Mouse (Mus musculus): ENCODE data around the gene Dhx35. TPM values are rescaled to one million over a fixed set of nuclear protein-coding genes. Genes with fewer than 3 reads are reported as not detected.

The Dhx35 gene
- total and polyA plus RNA-seq, 2 experiments = 6.5 to 8.2 TPM

DNA sequence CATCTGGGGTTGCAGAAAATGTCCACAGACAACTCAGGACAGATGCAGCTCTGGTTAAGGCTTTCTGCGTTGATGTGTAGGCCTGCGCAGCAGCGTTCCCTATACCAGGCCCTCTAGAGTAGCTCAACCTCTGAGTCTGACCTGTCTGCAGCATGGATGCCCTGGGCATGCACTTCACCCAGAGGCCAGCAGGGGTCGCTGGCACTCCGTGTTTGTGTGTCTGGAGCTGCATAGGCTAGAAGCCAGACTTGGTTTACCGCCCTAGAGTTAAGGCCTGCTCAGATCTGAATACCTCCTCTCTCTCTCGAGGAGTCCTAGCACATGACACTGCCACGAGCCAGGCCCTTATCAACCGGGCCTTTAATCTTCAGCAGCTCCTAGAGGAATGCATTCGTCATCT is 70.8 kb downstream of the Dhx35 start:
- peak; percentile 17 for DNase-seq (ENCODE audit: extremely low read depth, low read depth, low spot score)
- no peak overlapping the region for H3K27ac ChIP-seq (replicated peaks; ENCODE audit: insufficient read depth, low read depth, low read length)
- no peaks in the 10 kb centered on the region for H3K27me3 ChIP-seq (ENCODE audit: control insufficient read depth, insufficient read depth, low read length)
- WGBS = 25% methylated on average over 10 of the region's 10 CpGs
- TF ChIP-seq CTCF (IDR thresholded peaks at IDR 0.05; ENCODE audit: low read depth, low read length) (peak; percentile 98), POLR2A (IDR thresholded peaks at IDR 0.05; ENCODE audit: extremely low read depth, insufficient read depth, low read length) (no peak)
- H3K36me3 ChIP-seq (ENCODE audit: control insufficient read depth, insufficient read depth, low read length) = no peaks in the 10 kb centered on the region
- no peak overlapping the region for H3K9ac ChIP-seq (ENCODE audit: low read depth, low read length)
- H3K79me2 ChIP-seq (ENCODE audit: control insufficient read depth, insufficient read depth, low read length) = no peaks in the 10 kb centered on the region
- H3K4me3 ChIP-seq (ENCODE audit: insufficient read depth, low read depth, low read length) = no peak overlapping the region
- H3K4me1 ChIP-seq (ENCODE audit: control insufficient read depth, insufficient read depth, low read length) = no peaks in the 10 kb centered on the region

DNA sequence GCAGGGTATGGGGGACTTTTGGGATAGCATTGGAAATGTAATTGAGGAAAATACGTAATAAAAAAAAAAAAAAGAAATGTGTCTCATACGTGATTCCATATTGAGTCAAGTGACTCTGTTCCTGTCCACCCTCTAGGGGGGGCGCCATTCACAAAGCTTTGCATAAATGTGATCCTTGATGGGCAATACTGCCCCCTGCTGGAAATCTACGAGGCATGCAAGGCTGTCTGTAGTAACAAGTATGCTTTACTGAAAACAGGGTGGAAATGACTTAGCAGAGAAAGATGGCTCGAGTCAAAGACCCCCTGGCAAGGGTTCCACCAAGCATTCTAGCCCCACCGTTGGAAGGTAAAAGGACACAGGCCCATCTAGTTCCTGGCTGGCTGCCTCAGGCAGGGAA is 92.0 kb downstream of the Dhx35 start:
- no peaks in the 10 kb centered on the region for H3K4me1 ChIP-seq (ENCODE audit: control insufficient read depth, insufficient read depth, low read length)
- no peak overlapping the region for H3K27ac ChIP-seq (replicated peaks; ENCODE audit: insufficient read depth, low read depth, low read length)
- no peaks in the 10 kb centered on the region for H3K36me3 ChIP-seq (ENCODE audit: control insufficient read depth, insufficient read depth, low read length)
- DNase-seq (ENCODE audit: extremely low read depth, low read depth, low spot score) = peak; percentile 13
- no peaks in the 10 kb centered on the region for H3K79me2 ChIP-seq (ENCODE audit: control insufficient read depth, insufficient read depth, low read length)
- no peaks in the 10 kb centered on the region for H3K27me3 ChIP-seq (ENCODE audit: control insufficient read depth, insufficient read depth, low read length)
- no peak overlapping the region for H3K9ac ChIP-seq (ENCODE audit: low read depth, low read length)
- no peak overlapping the region for H3K4me3 ChIP-seq (ENCODE audit: insufficient read depth, low read depth, low read length)
- peak; percentile 31; the same call in 1 of the 2 replicates for TF ChIP-seq CTCF (IDR thresholded peaks at IDR 0.05; ENCODE audit: low read depth, low read length)
- no peak for TF ChIP-seq POLR2A (IDR thresholded peaks at IDR 0.05; ENCODE audit: extremely low read depth, insufficient read depth, low read length)
- WGBS = 44% methylated on average over 6 of the region's 6 CpGs

DNA sequence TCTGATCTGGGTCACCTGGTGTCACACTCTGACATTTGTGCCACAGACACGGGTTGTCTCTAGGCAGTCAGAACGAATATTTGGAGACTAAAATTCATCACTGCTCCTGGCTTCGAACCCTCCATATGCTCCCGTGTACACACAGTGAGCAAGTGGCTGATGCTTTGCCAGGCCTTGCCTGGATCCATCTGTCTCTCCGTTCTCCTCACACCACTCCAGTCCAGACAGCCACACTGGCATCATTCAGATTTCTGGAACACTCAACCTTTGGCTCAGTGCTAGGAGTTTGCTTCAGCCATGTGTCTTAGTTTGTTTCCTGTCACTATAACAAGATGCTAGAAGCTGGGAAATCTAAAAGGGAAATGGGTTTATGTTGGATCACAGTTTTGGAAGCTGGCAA is 93.9 kb downstream of the Dhx35 start:
- Histone ChIP-seq H3K4me1 (ENCODE audit: control insufficient read depth, insufficient read depth, low read length) (no peaks in the 10 kb centered on the region), H3K27ac (replicated peaks; ENCODE audit: insufficient read depth, low read depth, low read length) (no peak overlapping the region), H3K9ac (ENCODE audit: low read depth, low read length) (no peak overlapping the region), H3K27me3 (ENCODE audit: control insufficient read depth, insufficient read depth, low read length) (no peaks in the 10 kb centered on the region), H3K79me2 (ENCODE audit: control insufficient read depth, insufficient read depth, low read length) (no peaks in the 10 kb centered on the region), H3K36me3 (ENCODE audit: control insufficient read depth, insufficient read depth, low read length) (no peaks in the 10 kb centered on the region), H3K4me3 (ENCODE audit: insufficient read depth, low read depth, low read length) (no peak overlapping the region)
- TF ChIP-seq CTCF (IDR thresholded peaks at IDR 0.05; ENCODE audit: low read depth, low read length) (no peak), POLR2A (IDR thresholded peaks at IDR 0.05; ENCODE audit: extremely low read depth, insufficient read depth, low read length) (no peak)
- 78% methylated on average over 5 of the region's 5 CpGs for WGBS
- DNase-seq (ENCODE audit: extremely low read depth, low read depth, low spot score) = no peak

DNA sequence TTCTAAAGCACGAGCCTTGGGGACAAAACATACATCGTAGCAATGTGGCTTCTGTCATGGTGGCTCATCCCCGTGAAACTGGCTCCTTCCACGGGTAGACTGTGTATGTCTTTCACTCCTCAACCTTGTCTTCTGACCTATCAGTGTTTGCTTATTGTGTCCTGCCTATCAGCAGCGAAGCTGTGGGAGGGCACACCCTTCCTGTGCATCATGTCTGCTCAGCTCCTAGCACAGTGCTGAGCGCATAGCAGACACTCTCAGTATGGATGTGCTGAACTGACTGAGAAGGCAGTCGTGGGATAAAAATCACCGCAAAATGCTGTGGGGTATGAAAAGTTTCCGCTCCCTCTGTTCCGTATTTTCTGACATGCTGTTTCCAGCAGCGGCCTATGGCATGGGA is 94.6 kb downstream of the Dhx35 start:
- Histone ChIP-seq H3K9ac (ENCODE audit: low read depth, low read length) (no peak overlapping the region), H3K27me3 (ENCODE audit: control insufficient read depth, insufficient read depth, low read length) (no peaks in the 10 kb centered on the region), H3K27ac (replicated peaks; ENCODE audit: insufficient read depth, low read depth, low read length) (no peak overlapping the region), H3K4me1 (ENCODE audit: control insufficient read depth, insufficient read depth, low read length) (no peaks in the 10 kb centered on the region), H3K4me3 (ENCODE audit: insufficient read depth, low read depth, low read length) (no peak overlapping the region), H3K79me2 (ENCODE audit: control insufficient read depth, insufficient read depth, low read length) (no peaks in the 10 kb centered on the region), H3K36me3 (ENCODE audit: control insufficient read depth, insufficient read depth, low read length) (no peaks in the 10 kb centered on the region)
- TF ChIP-seq CTCF (IDR thresholded peaks at IDR 0.05; ENCODE audit: low read depth, low read length) (no peak), POLR2A (IDR thresholded peaks at IDR 0.05; ENCODE audit: extremely low read depth, insufficient read depth, low read length) (no peak)
- DNase-seq (ENCODE audit: extremely low read depth, low read depth, low spot score) = no peak
- 51% methylated on average over 11 of the region's 11 CpGs for WGBS

DNA sequence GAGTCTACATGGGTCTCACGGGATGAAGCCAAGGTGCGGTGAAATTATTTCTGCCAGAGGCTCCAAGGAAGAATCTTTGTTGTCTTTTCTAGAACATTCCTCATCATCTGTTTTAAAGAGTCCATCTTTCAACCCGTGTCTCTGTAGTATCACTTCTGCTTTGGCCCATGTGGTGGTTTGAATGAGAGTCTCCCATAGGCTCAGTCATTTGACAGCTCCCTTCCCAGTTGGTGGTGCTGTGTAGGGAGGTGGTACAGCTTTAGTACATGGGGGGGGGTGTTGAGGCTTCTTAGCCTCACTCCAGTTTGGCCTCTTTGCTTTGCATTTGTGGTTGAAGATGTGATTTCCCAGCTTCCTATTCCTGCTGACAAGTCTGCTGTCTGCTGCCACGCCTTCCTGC is 96.7 kb downstream of the Dhx35 start:
- no peak for DNase-seq (ENCODE audit: extremely low read depth, low read depth, low spot score)
- TF ChIP-seq POLR2A (IDR thresholded peaks at IDR 0.05; ENCODE audit: extremely low read depth, insufficient read depth, low read length) (no peak), CTCF (IDR thresholded peaks at IDR 0.05; ENCODE audit: low read depth, low read length) (no peak)
- Histone ChIP-seq H3K9ac (ENCODE audit: low read depth, low read length) (no peak overlapping the region), H3K4me3 (ENCODE audit: insufficient read depth, low read depth, low read length) (no peak overlapping the region), H3K79me2 (ENCODE audit: control insufficient read depth, insufficient read depth, low read length) (no peaks in the 10 kb centered on the region), H3K36me3 (ENCODE audit: control insufficient read depth, insufficient read depth, low read length) (no peaks in the 10 kb centered on the region), H3K4me1 (ENCODE audit: control insufficient read depth, insufficient read depth, low read length) (no peaks in the 10 kb centered on the region), H3K27ac (replicated peaks; ENCODE audit: insufficient read depth, low read depth, low read length) (no peak overlapping the region), H3K27me3 (ENCODE audit: control insufficient read depth, insufficient read depth, low read length) (no peaks in the 10 kb centered on the region)
- WGBS = 91% methylated on average over 4 of the region's 4 CpGs

DNA sequence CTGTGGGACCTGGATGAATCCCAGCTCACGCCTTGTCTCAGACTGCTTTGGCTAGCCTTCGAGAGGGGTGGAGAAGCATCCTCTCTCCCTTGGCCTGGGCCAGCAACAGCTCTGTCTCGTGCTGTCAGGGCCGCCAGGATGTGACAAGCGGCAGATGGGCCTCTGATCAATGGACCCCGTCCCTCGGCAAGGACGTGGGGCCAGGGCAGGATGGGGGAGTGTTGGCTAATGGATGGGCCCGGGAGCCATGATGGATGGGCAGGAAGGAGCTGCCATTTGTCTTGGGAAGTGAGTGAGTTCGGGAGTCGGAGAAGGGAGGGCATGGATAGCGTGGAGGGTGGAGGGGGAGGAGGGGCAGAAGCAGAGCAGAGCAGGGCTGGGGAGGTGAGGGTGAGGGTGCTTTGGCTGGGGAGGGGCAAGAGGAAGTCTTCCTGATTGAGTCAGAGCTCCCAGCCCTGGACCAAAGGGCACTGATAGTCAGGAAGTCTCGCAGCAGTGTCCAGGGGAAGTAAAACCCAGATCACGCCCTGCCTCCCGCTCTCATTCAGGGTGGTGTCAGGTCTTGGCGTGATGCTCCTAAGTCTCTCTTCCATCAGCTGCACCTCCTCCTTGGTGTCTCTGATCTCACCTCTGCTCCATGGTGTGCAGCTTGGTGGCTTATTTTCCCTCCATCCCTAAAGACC is 98.7 kb downstream of the Dhx35 start:
- 50% methylated on average over 16 of the region's 16 CpGs for WGBS
- TF ChIP-seq POLR2A (IDR thresholded peaks at IDR 0.05; ENCODE audit: extremely low read depth, insufficient read depth, low read length) (no peak), CTCF (IDR thresholded peaks at IDR 0.05; ENCODE audit: low read depth, low read length) (no peak)

More for the DNA sequence above, 98.7 kb downstream of the Dhx35 start:
- Histone ChIP-seq H3K9ac (ENCODE audit: low read depth, low read length) (no peak overlapping the region), H3K36me3 (ENCODE audit: control insufficient read depth, insufficient read depth, low read length) (no peaks in the 10 kb centered on the region), H3K4me1 (ENCODE audit: control insufficient read depth, insufficient read depth, low read length) (no peaks in the 10 kb centered on the region), H3K27me3 (ENCODE audit: control insufficient read depth, insufficient read depth, low read length) (no peaks in the 10 kb centered on the region), H3K27ac (replicated peaks; ENCODE audit: insufficient read depth, low read depth, low read length) (no peak overlapping the region), H3K79me2 (ENCODE audit: control insufficient read depth, insufficient read depth, low read length) (no peaks in the 10 kb centered on the region), H3K4me3 (ENCODE audit: insufficient read depth, low read depth, low read length) (no peak overlapping the region)
- DNase-seq (ENCODE audit: extremely low read depth, low read depth, low spot score) = no peak

Measured in liver, adult 2 months (tissue).